Mouse (Mus musculus): ENCODE results near the gene Fndc5. TPM values are rescaled to one million over a fixed set of nuclear protein-coding genes. Genes with fewer than 3 reads are reported as not detected.

Gene Fndc5
- total RNA-seq, 2 experiments from 2014 or later = 75.5 to 84.2 TPM

Other genes starting within 250 kb of the Fndc5 start
- gene Azin2, start 174.6 kb upstream of the Fndc5 start, total RNA-seq (2021) = 10 to 100 TPM; 38.9 to 41.7 TPM
- gene Ak2, start 145.0 kb upstream of the Fndc5 start, total RNA-seq (2021) = 10 to 100 TPM; 24.9 TPM
- 10 to 100 TPM; 43.5 to 46.4 TPM for gene Rnf19b, start 78.7 kb upstream of the Fndc5 start, total RNA-seq (2021)
- not detected for gene Tmem54, start 31.5 kb upstream of the Fndc5 start, total RNA-seq (2021)
- 1,000 to 10,000 TPM; 2,309 to 2,704 TPM for gene Hpca, start 15.0 kb upstream of the Fndc5 start, total RNA-seq (2021)
- 10 to 100 TPM; 32.6 to 35.4 TPM for gene S100pbp, start 52.7 kb downstream of the Fndc5 start, total RNA-seq (2021)
- gene Yars, start 52.8 kb downstream of the Fndc5 start, total RNA-seq (2021) = 10 to 100 TPM; 78.5 to 81.1 TPM
- gene C77080, start 124.4 kb downstream of the Fndc5 start, total RNA-seq (2021) = 1 to 10 TPM; 6.4 to 7.5 TPM
- under 1 TPM; 0.99 TPM for gene Sync, start 150.6 kb downstream of the Fndc5 start, total RNA-seq (2021)
- gene Rbbp4, start 198.4 kb downstream of the Fndc5 start, total RNA-seq (2021) = 100 to 1,000 TPM; 124 to 134 TPM
- gene Zbtb8os, start 198.7 kb downstream of the Fndc5 start, total RNA-seq (2021) = 10 to 100 TPM; 27.4 to 31.6 TPM
- gene Zbtb8a, start 241.1 kb downstream of the Fndc5 start, total RNA-seq (2021) = 1 to 10 TPM; 3.2 to 3.5 TPM